Mouse (Mus musculus) T-cell, adult 66 days (primary cell): ENCODE results near the gene Btnl6. TPM values are rescaled to one million over a fixed set of nuclear protein-coding genes. Genes with fewer than 3 reads are reported as not detected.

Experiments used
- total RNA-seq, 2 experiments: library from RNA; stranded (reverse); gene quantifications; 3 replicates in 1 of 2; 4 replicates in 1 of 2; pipeline ENCODE4 v1.2.4; 2023

Gene Btnl6
- total RNA-seq, result not detected

DNA sequence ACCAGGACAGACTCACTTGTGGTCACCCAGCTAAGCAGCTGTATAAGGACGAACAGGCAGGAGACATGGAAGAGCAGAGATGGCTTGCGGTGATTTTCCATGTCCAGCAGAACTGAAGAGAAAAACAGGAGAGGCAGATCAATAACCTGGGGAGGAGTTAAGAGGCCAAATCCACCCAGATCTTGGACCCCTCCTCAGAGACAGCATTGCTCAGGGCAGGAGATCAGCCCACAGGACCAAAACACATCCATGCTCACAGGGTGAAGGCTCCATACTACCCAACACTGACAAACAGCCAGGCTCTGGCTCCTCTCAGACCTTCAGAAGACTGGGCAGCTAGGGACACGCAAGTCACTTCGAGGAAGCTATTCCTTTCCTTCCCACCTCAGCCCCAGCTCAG, at the start of gene Btnl6:
Btnl6 (minus strand) TSS at position 101 of the 400 bp plus-strand sequence.

GRCm38 (mm10) chr17:34564003-34564421, 46.9 kb upstream of the Btnl6 start, which contains the start of gene Notch4:
Gene Notch4 (plus strand): TSS chr17:34564268.

DNA sequence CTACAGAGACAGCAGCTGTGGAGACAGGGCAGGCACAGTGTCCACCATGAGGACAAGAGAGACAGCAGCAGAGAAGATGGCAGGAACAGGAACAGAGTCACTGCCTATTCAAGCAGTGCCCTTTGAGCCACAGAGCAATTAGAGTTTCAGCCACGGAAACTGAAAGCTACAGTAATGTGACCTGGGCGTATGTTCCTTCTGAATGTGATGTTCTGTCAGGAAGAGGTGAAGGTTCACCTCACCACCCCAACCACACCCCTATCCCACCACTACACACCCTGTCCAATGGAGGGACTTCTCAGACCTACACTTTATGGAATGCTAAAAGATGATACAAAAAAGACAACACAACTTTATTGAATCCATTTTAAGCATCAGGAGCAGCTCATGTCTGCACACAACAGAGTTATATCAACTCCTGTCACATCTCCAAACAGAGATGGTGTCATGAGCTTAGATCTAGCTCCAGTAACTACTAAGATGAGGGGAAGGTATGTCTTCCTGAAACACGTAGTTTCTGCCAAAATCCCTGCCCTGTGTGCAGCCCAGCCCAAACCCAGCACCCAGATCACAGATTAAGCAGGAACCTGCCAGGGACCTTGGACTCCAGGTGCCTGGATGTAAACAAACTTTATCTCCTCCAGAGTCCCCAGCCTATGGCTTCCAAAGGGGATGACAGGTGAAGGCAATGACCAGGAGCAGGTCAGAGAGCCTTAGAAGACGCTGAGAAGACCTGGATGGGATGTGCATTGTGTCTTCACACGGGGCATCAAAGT, 39.7 kb downstream of the Btnl6 start, which contains the start of gene Btnl4:
Btnl4 (minus strand) TSS at position 81 of the 776 bp plus-strand sequence.

Other genes starting within 250 kb of the Btnl6 start
- 10 to 100 TPM; 21.0 to 52.3 TPM for gene H2-Aa, start 229.5 kb downstream of the Btnl6 start, total RNA-seq
- 10 to 100 TPM; 16.7 to 33.7 TPM for gene H2-Eb1, start 211.5 kb downstream of the Btnl6 start, total RNA-seq
- not detected for gene H2-Eb2, start 191.7 kb downstream of the Btnl6 start, total RNA-seq
- gene Btnl2, start 162.5 kb downstream of the Btnl6 start, total RNA-seq, result under 1 TPM in 1 of 2 experiments, not detected in 1; 0.36 TPM
- gene Btnl1, start 140.2 kb downstream of the Btnl6 start, total RNA-seq, result not detected
- gene BC051142, start 118.5 kb downstream of the Btnl6 start, total RNA-seq, result 1 to 10 TPM; 1.1 to 2.8 TPM
- not detected for gene Btnl4, start 40.0 kb downstream of the Btnl6 start, total RNA-seq
- gene Notch4, start 46.9 kb upstream of the Btnl6 start, total RNA-seq, result under 1 TPM; 0.09 to 0.12 TPM
- gene Gpsm3, start 72.5 kb upstream of the Btnl6 start, total RNA-seq, result 100 to 1,000 TPM; 217 to 222 TPM
- 10 to 100 TPM; 52.2 to 55.0 TPM for gene Pbx2, start 73.9 kb upstream of the Btnl6 start, total RNA-seq
- gene Ager, start 80.5 kb upstream of the Btnl6 start, total RNA-seq, result 1 to 10 TPM; 9.0 to 9.7 TPM
- 10 to 100 TPM; 39.2 to 39.6 TPM for gene Rnf5, start 86.3 kb upstream of the Btnl6 start, total RNA-seq
- gene Agpat1, start 86.9 kb upstream of the Btnl6 start, total RNA-seq, result 10 to 100 TPM; 58.6 to 68.9 TPM
- 1 to 10 TPM; 5.2 to 7.1 TPM for gene Egfl8, start 98.6 kb upstream of the Btnl6 start, total RNA-seq
- 10 to 100 TPM; 28.1 to 31.6 TPM for gene Ppt2, start 111.2 kb upstream of the Btnl6 start, total RNA-seq
- 10 to 100 TPM; 13.9 to 20.0 TPM for gene Prrt1, start 112.2 kb upstream of the Btnl6 start, total RNA-seq
- gene Fkbpl, start 127.4 kb upstream of the Btnl6 start, total RNA-seq, result 1 to 10 TPM; 2.1 to 3.5 TPM
- gene Atf6b, start 129.8 kb upstream of the Btnl6 start, total RNA-seq, result 10 to 100 TPM; 46.2 to 55.1 TPM
- under 1 TPM in 1 of 2 experiments, not detected in 1; 0.09 TPM for gene Tnxb, start 153.2 kb upstream of the Btnl6 start, total RNA-seq
- gene C4b, start 226.5 kb upstream of the Btnl6 start, total RNA-seq, result 1 to 10 TPM in 1 of 2 experiments, under 1 TPM in 1; 0.93 to 1.6 TPM